Mouse (Mus musculus) heart, postnatal 0 days (tissue): Measurements from ENCODE around the gene Gm10188. TPM values are rescaled to one million over a fixed set of nuclear protein-coding genes. Genes with fewer than 3 reads are reported as not detected.

Source experiments
- ATAC-seq: fragments of 200-750 bp; cut with Nextera tagmentation; 2 replicates; pipeline ENCODE4 v1.8.0; 2017; ENCODE audit warnings: low read depth, moderate number of reproducible peaks, moderate library complexity; ENCODE audit not compliant: insufficient read depth
- DNase-seq: peaks from one replicate; pipeline ENCODE4 v3.0.0-alpha.2; 2016; ENCODE audit warnings: low spot score
- H3K27ac ChIP-seq: fragments of 300-500 bp; sonication (generic); 2 replicates; pipeline ENCODE4 v1.5.1; 2014; ENCODE audit warnings: low read depth, mild to moderate bottlenecking
- H3K27me3 ChIP-seq: fragments of 300-500 bp; sonication (generic); 2 replicates; pipeline ENCODE4 v1.6.1; 2014; ENCODE audit warnings: low read length, mixed read lengths; ENCODE audit not compliant: control insufficient read depth, insufficient read depth
- H3K36me3 ChIP-seq: fragments of 300-500 bp; sonication (generic); replicated peaks from 2 replicates; pipeline ENCODE4 v1.6.1; 2014; ENCODE audit warnings: low read length, mixed read lengths; ENCODE audit not compliant: control insufficient read depth, insufficient read depth
- H3K4me1 ChIP-seq: fragments of 300-500 bp; sonication (generic); 2 replicates; pipeline ENCODE4 v1.6.1; 2014; ENCODE audit warnings: antibody characterized with exemption; ENCODE audit not compliant: control insufficient read depth, insufficient read depth
- H3K4me2 ChIP-seq: fragments of 300-500 bp; sonication (generic); 2 replicates; pipeline ENCODE4 v1.6.1; 2014; ENCODE audit warnings: low read depth, mild to moderate bottlenecking, low read length, moderate library complexity
- H3K4me3 ChIP-seq: fragments of 300-500 bp; sonication (generic); 2 replicates; pipeline ENCODE4 v1.5.1; 2014; ENCODE audit warnings: low read depth, low read length
- H3K9ac ChIP-seq: fragments of 300-500 bp; sonication (generic); replicated peaks from 2 replicates; pipeline ENCODE4 v1.6.1; 2014; ENCODE audit warnings: low read depth, low read length, mixed read lengths
- H3K9me3 ChIP-seq: fragments of 300-500 bp; sonication (generic); replicated peaks from 2 replicates; pipeline ENCODE4 v1.6.1; 2016; ENCODE audit warnings: low read length; ENCODE audit not compliant: control insufficient read depth
- CTCF ChIP-seq: IDR thresholded peaks from 2 replicates; pipeline ENCODE4 v1.5.1; 2016; ENCODE audit warnings: antibody characterized with exemption, control low read depth, low read depth
- EP300 ChIP-seq: IDR thresholded peaks from 2 replicates; pipeline ENCODE4 v1.6.1; 2016; ENCODE audit warnings: antibody characterized with exemption, low read depth
- WGBS: fragments of 180-500 bp; shearing (Covaris S2); extraction: QIAGEN DNeasy Blood & Tissue Kit; methylation state at CpG from one replicate; pipeline ENCODE4 v1.1.7; 2014; 5-methylcytosine and 5-hydroxymethylcytosine counted together
- polyA plus RNA-seq: library from polyadenylated mRNA; unstranded; fragments of >200 nt; fragmentation: Nextera tagmentation; extraction: Ambion mirVana; gene quantifications from 2 replicates; pipeline ENCODE4 v1.2.1, GENCODE M21; 2015
- total RNA-seq: library from RNA; depleted of rRNA; stranded (reverse); fragments of >200 nt; gene quantifications from 2 replicates; pipeline ENCODE4 v1.2.3, GENCODE M21; 2014; ENCODE audit warnings: low replicate concordance

The Gm10188 gene
- total and polyA plus RNA-seq, 2 experiments from 2014 or later = not detected

DNA sequence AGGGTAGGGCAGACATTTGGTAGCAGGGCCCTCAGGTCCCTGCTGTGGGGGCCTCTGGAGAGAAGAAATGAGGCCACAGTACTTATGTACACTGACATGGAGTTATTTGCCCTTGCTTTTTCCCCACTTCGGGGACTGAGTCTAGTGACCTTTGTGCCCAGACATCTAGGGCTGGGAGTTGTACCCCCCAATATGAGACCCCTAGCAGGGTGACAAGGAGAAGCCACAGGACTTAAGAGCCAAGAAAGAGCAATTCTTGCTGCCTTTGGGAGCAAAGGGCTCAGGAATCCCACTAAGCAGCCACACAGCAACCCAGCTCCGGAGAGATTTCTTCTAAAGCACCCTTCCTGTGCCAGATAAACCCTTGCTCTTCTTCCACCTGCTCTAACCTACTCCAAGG, 27.6 kb downstream of the Gm10188 start:
- 51% methylated on average over 2 of the region's 2 CpGs for WGBS

DNA sequence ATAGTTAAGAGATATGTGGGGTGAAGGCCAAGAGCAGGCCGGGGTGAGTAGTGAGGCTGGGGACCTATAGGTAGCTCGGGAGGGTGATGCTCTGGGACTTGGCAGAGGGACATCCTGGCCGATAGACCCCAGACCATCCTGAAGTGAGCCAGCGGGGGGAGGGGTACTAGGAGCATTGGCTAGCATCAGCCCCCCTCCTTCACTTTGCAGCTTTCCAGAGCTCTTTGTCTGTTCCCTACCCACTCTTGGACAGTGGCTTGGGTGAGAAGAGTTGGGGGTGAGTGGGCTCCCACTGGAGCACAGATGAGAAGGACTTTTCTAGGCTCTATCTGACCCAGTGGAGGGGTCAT, 28.1 kb downstream of the Gm10188 start:
- Histone ChIP-seq H3K27me3 (peaks cover 60% of the 10 kb centered on the region), H3K4me3 (no peak overlapping the region), H3K36me3 (no peaks in the 10 kb centered on the region), H3K9me3 (no peaks in the 10 kb centered on the region), H3K4me1 (no peaks in the 10 kb centered on the region), H3K9ac (no peak overlapping the region), H3K4me2 (no peak overlapping the region), H3K27ac (no peak overlapping the region)
- 58% methylated on average over 4 of the region's 4 CpGs for WGBS
- no peak for DNase-seq
- TF ChIP-seq CTCF = no peak
- no peak for TF ChIP-seq EP300
- no peak for ATAC-seq

More for the DNA sequence above, 27.6 kb downstream of the Gm10188 start:
- ATAC-seq = no peak
- DNase-seq = no peak
- Histone ChIP-seq H3K27me3 (peaks cover 56% of the 10 kb centered on the region), H3K27ac (no peak overlapping the region), H3K4me1 (no peaks in the 10 kb centered on the region), H3K4me3 (no peak overlapping the region), H3K9ac (no peak overlapping the region), H3K9me3 (no peaks in the 10 kb centered on the region), H3K36me3 (no peaks in the 10 kb centered on the region), H3K4me2 (no peak overlapping the region)
- TF ChIP-seq CTCF (no peak), EP300 (no peak)

GRCm38 (mm10) chr1:132200562-132201510, 28.7 kb downstream of the Gm10188 start:
- Histone ChIP-seq H3K9me3 (no peaks in the 10 kb centered on the region), H3K27me3 (peaks cover 62% of the 10 kb centered on the region), H3K36me3 (no peaks in the 10 kb centered on the region), H3K27ac (no peak overlapping the region), H3K4me2 (no peak overlapping the region), H3K4me3 (no peak overlapping the region), H3K4me1 (no peaks in the 10 kb centered on the region), H3K9ac (no peak overlapping the region)
- ATAC-seq = no peak
- TF ChIP-seq CTCF (no peak), EP300 (no peak)
- no peak for DNase-seq
- WGBS = 37% methylated on average over 11 of the region's 11 CpGs

DNA sequence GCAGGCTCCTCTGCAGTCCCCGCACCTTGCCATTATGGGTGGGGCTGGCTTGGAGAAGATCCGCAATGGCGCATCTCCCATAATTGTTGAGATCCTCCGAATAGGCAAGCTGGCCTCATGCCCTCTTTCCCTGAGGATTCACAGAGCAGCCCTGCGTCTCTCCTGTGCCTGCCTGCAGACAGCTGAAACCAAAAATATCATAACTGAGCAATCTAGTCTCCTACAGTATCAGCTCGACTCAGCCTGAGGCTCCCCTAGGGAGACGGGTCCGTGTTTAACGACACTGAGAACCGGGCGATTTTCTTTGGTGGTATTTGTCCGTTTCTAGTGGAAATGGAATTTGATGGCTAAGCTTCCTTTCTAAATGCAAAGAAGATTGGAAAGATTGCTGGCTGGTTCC, 29.6 kb downstream of the Gm10188 start:
- H3K9ac ChIP-seq = no peak overlapping the region
- TF ChIP-seq EP300 (no peak), CTCF (no peak)
- DNase-seq (no peak), ATAC-seq (no peak)
- 12% methylated on average over 12 of the region's 12 CpGs for WGBS
- no peak overlapping the region for H3K4me2 ChIP-seq
- no peak overlapping the region for H3K27ac ChIP-seq
- H3K9me3 ChIP-seq = no peaks in the 10 kb centered on the region
- no peaks in the 10 kb centered on the region for H3K4me1 ChIP-seq
- H3K27me3 ChIP-seq = peaks cover 68% of the 10 kb centered on the region
- no peaks in the 10 kb centered on the region for H3K36me3 ChIP-seq
- H3K4me3 ChIP-seq = no peak overlapping the region

- H3K4me1 ChIP-seq = no peaks in the 10 kb centered on the region
- H3K27ac ChIP-seq = no peak overlapping the region
- DNase-seq = no peak
- ATAC-seq = no peak
- H3K9ac ChIP-seq = no peak overlapping the region
- 81% methylated on average over 6 of the region's 6 CpGs for WGBS
- peaks cover 64% of the 10 kb centered on the region for H3K27me3 ChIP-seq
- TF ChIP-seq EP300 = no peak
- no peak for TF ChIP-seq CTCF
- no peaks in the 10 kb centered on the region for H3K9me3 ChIP-seq
- H3K4me3 ChIP-seq = no peak overlapping the region
- no peaks in the 10 kb centered on the region for H3K36me3 ChIP-seq
- H3K4me2 ChIP-seq = no peak overlapping the region
These were observed 30.3 kb downstream of the Gm10188 start for GRCm38 (mm10) chr1:132199244-132199643.
